ENCODE assay signal across 22 mouse cellular contexts in the genomic region with DNA sequence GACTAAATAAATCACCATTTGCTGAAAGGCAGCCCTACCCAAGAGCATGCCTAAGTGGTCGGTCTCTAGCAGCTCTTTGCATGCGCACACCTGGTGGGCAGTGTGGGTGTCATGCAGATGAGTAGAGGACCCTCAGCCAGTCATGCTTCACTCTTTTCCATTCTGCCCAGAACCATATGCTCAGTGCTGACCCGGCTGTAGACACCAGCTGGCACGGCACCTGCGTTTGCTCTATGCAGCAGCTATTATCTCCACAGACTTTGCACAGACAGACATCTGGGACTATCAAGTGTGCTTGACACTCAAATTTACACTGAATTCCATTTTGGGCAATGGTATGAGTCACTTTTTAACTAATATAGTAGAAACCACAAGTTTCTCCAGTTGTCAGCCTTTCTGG.
DNase-seq lines count a peak whose midpoint lies in the region; ATAC-seq and TF ChIP-seq lines count a peak whose summit lies in the region.
"Had no signal": no experiment of that assay in that cellular context is flagged by ENCODE, and none has a peak within 500 bp of the region (broad histone marks: within the 10 kb centered on the region; RNA-seq: fewer than 3 reads in every experiment).

No protein-coding gene starts in this region.

- H3K9me3 ChIP-seq in forebrain, embryonic 12.5 days, result no peaks in the 10 kb centered on the region
- H3K9me3 ChIP-seq in forebrain, embryonic 10.5 days, result no peaks in the 10 kb centered on the region
- H3K9me3 ChIP-seq in midbrain, embryonic 11.5 days (ENCODE audit: control insufficient read depth, low read length), result no peaks in the 10 kb centered on the region
- H3K9me3 ChIP-seq in midbrain, embryonic 15.5 days, result no peaks in the 10 kb centered on the region
- H3K9me3 ChIP-seq in forebrain, embryonic 16.5 days (ENCODE audit: control insufficient read depth, low read length), result no peaks in the 10 kb centered on the region
- H3K9me3 ChIP-seq: embryonic facial prominence, embryonic 13.5 days had no signal

- no peak for TF ChIP-seq POLR2A in lung, adult 2 months (IDR thresholded peaks at IDR 0.05; ENCODE audit: borderline replicate concordance, extremely low read depth, low read depth, low read length)

- 85% methylated on average over 5 of the region's 5 CpGs for WGBS in forebrain, embryonic 12.5 days
- WGBS in forebrain, embryonic 10.5 days, result 95% methylated on average over 5 of the region's 5 CpGs
- WGBS in midbrain, embryonic 11.5 days, result 88% methylated on average over 5 of the region's 5 CpGs
- WGBS in midbrain, embryonic 15.5 days, result 91% methylated on average over 5 of the region's 5 CpGs
- 75% methylated on average over 5 of the region's 5 CpGs for WGBS in forebrain, embryonic 16.5 days
- WGBS in lung, adult 2 months, result 87% methylated on average over 5 of the region's 5 CpGs

- H3K9ac ChIP-seq in forebrain, embryonic 12.5 days, result no peak overlapping the region
- no peak overlapping the region for H3K9ac ChIP-seq in midbrain, embryonic 11.5 days (ENCODE audit: low read length)
- no peak overlapping the region for H3K9ac ChIP-seq in midbrain, embryonic 15.5 days
- no peak overlapping the region for H3K9ac ChIP-seq in forebrain, embryonic 16.5 days (replicated peaks; ENCODE audit: low read depth, low read length)
- H3K9ac ChIP-seq: embryonic facial prominence, embryonic 13.5 days had no signal

- no peak overlapping the region for H3K27ac ChIP-seq in forebrain, embryonic 12.5 days
- H3K27ac ChIP-seq in forebrain, embryonic 10.5 days, result no peak overlapping the region
- H3K27ac ChIP-seq in midbrain, embryonic 11.5 days (ENCODE audit: low read depth, low read length), result no peak overlapping the region
- H3K27ac ChIP-seq in midbrain, embryonic 15.5 days, result no peak overlapping the region
- no peak overlapping the region for H3K27ac ChIP-seq in forebrain, embryonic 16.5 days (ENCODE audit: low read length)
- H3K27ac ChIP-seq: embryonic facial prominence, embryonic 13.5 days; macrophage had no signal

- no peaks in the 10 kb centered on the region for H3K27me3 ChIP-seq in forebrain, embryonic 12.5 days
- no peaks in the 10 kb centered on the region for H3K27me3 ChIP-seq in forebrain, embryonic 10.5 days (ENCODE audit: poor library complexity, severe bottlenecking)
- H3K27me3 ChIP-seq in midbrain, embryonic 11.5 days (ENCODE audit: control insufficient read depth, insufficient read depth, low read length), result no peaks in the 10 kb centered on the region
- H3K27me3 ChIP-seq in midbrain, embryonic 15.5 days (replicated peaks), result no peaks in the 10 kb centered on the region
- no peaks in the 10 kb centered on the region for H3K27me3 ChIP-seq in forebrain, embryonic 16.5 days (replicated peaks; ENCODE audit: control insufficient read depth, insufficient read depth, low read length)
- H3K27me3 ChIP-seq: embryonic facial prominence, embryonic 13.5 days; Patski had no signal

- DNase-seq in forebrain, embryonic 10.5 days (ENCODE audit: extremely low spot score, low spot score), result no peak
- DNase-seq in midbrain, embryonic 11.5 days (ENCODE audit: low spot score, missing footprints), result no peak
- no peak for DNase-seq in gastrocnemius, postnatal 25 days
- DNase-seq in lung, adult 2 months, result no peak
- no peak for DNase-seq in gastrocnemius, adult 18-20 months (ENCODE audit: low spot score)
- DNase-seq: cerebellum, adult 18-20 months; cerebellum, postnatal 25 days; gastrocnemius, postnatal 36 days; kidney, adult 2 months; kidney, postnatal 10 days; right cerebral cortex, postnatal 25 days; spleen, adult 18-20 months had no signal

- 0 out of 2 replicates have a peak, but pooled peaks have one; percentile 23 for ATAC-seq in forebrain, embryonic 12.5 days (ENCODE audit: low FRiP score)
- peak; percentile 52; the same call in 1 of the 2 replicates for ATAC-seq in midbrain, embryonic 11.5 days (ENCODE audit: low FRiP score)
- no peak for ATAC-seq in midbrain, embryonic 15.5 days (replicated peaks)
- ATAC-seq in forebrain, embryonic 16.5 days, result peak; percentile 84
- ATAC-seq: inflammation-experienced regulatory T-cells, adult 6 months; lung, postnatal 0 days; Patski had no signal

- no peak overlapping the region for H3K4me3 ChIP-seq in forebrain, embryonic 12.5 days (replicated peaks)
- H3K4me3 ChIP-seq in forebrain, embryonic 10.5 days, result no peak overlapping the region
- no peak overlapping the region for H3K4me3 ChIP-seq in midbrain, embryonic 11.5 days (ENCODE audit: low read depth, low read length)
- no peak overlapping the region for H3K4me3 ChIP-seq in midbrain, embryonic 15.5 days
- no peak overlapping the region for H3K4me3 ChIP-seq in forebrain, embryonic 16.5 days (replicated peaks; ENCODE audit: low read length)
- no peak overlapping the region for H3K4me3 ChIP-seq in lung, adult 2 months (replicated peaks; ENCODE audit: extremely low read depth, low read depth, low read length)
- H3K4me3 ChIP-seq: embryonic facial prominence, embryonic 13.5 days; erythroblast, embryonic 14.5 days had no signal

- no peak for TF ChIP-seq CTCF in lung, adult 2 months (IDR thresholded peaks at IDR 0.05; ENCODE audit: insufficient read depth, low read length)

- no peaks in the 10 kb centered on the region for H3K36me3 ChIP-seq in forebrain, embryonic 12.5 days (replicated peaks)
- no peaks in the 10 kb centered on the region for H3K36me3 ChIP-seq in forebrain, embryonic 10.5 days (replicated peaks)
- H3K36me3 ChIP-seq in midbrain, embryonic 11.5 days (ENCODE audit: control insufficient read depth, insufficient read depth, low read length), result no peaks in the 10 kb centered on the region
- no peaks in the 10 kb centered on the region for H3K36me3 ChIP-seq in midbrain, embryonic 15.5 days (replicated peaks)
- H3K36me3 ChIP-seq in forebrain, embryonic 16.5 days (ENCODE audit: control insufficient read depth, insufficient read depth), result no peaks in the 10 kb centered on the region
- H3K36me3 ChIP-seq: embryonic facial prominence, embryonic 13.5 days; G1E had no signal

- no peaks in the 10 kb centered on the region for H3K4me1 ChIP-seq in forebrain, embryonic 12.5 days
- H3K4me1 ChIP-seq in forebrain, embryonic 10.5 days, result no peaks in the 10 kb centered on the region
- no peaks in the 10 kb centered on the region for H3K4me1 ChIP-seq in midbrain, embryonic 11.5 days (ENCODE audit: control insufficient read depth, insufficient read depth, low read length)
- no peaks in the 10 kb centered on the region for H3K4me1 ChIP-seq in midbrain, embryonic 15.5 days
- no peaks in the 10 kb centered on the region for H3K4me1 ChIP-seq in forebrain, embryonic 16.5 days (replicated peaks; ENCODE audit: control insufficient read depth, insufficient read depth, low read length)
- no peaks in the 10 kb centered on the region for H3K4me1 ChIP-seq in lung, adult 2 months (ENCODE audit: control insufficient read depth, insufficient read depth, low read length)
- H3K4me1 ChIP-seq: embryonic facial prominence, embryonic 13.5 days had no signal

- H3K4me2 ChIP-seq in forebrain, embryonic 12.5 days, result no peak overlapping the region
- H3K4me2 ChIP-seq in midbrain, embryonic 11.5 days, result no peak overlapping the region
- H3K4me2 ChIP-seq in midbrain, embryonic 15.5 days, result no peak overlapping the region
- no peak overlapping the region for H3K4me2 ChIP-seq in forebrain, embryonic 16.5 days (ENCODE audit: low read length)
- H3K4me2 ChIP-seq: embryonic facial prominence, embryonic 13.5 days had no signal
